Mouse (Mus musculus) lung, postnatal 0 days (tissue): ENCODE measurements around the gene Enox1.

Source experiments
- CTCF ChIP-seq: IDR thresholded peaks from 2 replicates; pipeline ENCODE4 v1.5.1; 2016; ENCODE audit warnings: antibody characterized with exemption, mild to moderate bottlenecking
- EP300 ChIP-seq: IDR thresholded peaks from 2 replicates; pipeline ENCODE4 v1.6.1; 2016; ENCODE audit warnings: antibody characterized with exemption, mild to moderate bottlenecking, control low read depth

DNA sequence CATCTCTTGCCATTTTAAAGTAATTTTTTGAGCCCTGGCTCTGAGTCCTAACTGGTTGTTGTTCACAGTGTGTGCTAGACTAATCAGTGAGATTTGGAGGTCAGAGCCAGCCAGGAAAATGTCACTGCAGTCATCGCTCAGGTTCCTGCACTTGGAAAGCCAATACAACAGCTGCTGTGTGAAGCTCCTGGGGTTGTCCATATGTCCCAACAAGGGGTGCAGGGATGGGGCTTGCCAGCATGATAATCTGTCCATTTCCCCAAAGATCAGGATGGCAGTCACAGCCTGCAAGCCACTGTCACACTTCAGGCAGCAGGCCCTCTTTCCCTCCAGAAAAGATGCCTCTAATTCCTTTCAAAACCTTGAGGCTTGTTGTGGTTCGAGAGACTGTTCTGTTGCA lies 483.0 kb downstream of the Enox1 start:
- TF ChIP-seq CTCF (no peak), EP300 (no peak)
